Mouse (Mus musculus) MEL (cell line): Measurements from ENCODE around the gene Sap30. TPM values are rescaled to one million over a fixed set of nuclear protein-coding genes. Genes with fewer than 3 reads are reported as not detected.

ENCODE experiments used
- DNase-seq: peaks from one replicate; pipeline ENCODE4 v3.0.0; 2011; ENCODE audit warnings: low read depth, low spot score
- H3K27ac ChIP-seq: 2 replicates; pipeline ENCODE4 v1.5.1; 2012; ENCODE audit warnings: low read depth, mild to moderate bottlenecking, control low read depth, low read length, moderate library complexity; ENCODE audit not compliant: control insufficient read depth
- H3K27me3 ChIP-seq, 2 experiments: fragments of 150-350 bp in 1 of 2; sonication (generic) in 1 of 2; 2 replicates each; pipeline ENCODE4 v1.6.1; 2012; ENCODE audit warnings: low read length in 2 of 2, mild to moderate bottlenecking in 2 of 2, improper control_type of control experiment in 1 of 2, moderate library complexity in 1 of 2; ENCODE audit not compliant: insufficient read depth in 2 of 2, control insufficient read depth in 1 of 2
- H3K36me3 ChIP-seq, 2 experiments: 2 replicates each; pipeline ENCODE4 v1.6.1; 2012 to 2014; ENCODE audit warnings: low read length in 2 of 2, improper control_type of control experiment in 1 of 2, inconsistent platforms in 1 of 2, mild to moderate bottlenecking in 1 of 2; ENCODE audit not compliant: insufficient read depth in 2 of 2, control insufficient read depth in 1 of 2
- H3K4me1 ChIP-seq, 2 experiments: fragments of 150-350 bp in 1 of 2; sonication (generic) in 1 of 2; 2 replicates each; pipeline ENCODE4 v1.6.1; 2012; ENCODE audit warnings: low read length in 2 of 2, improper control_type of control experiment in 1 of 2, mild to moderate bottlenecking in 1 of 2; ENCODE audit not compliant: insufficient read depth in 2 of 2, control insufficient read depth in 1 of 2
- H3K4me3 ChIP-seq, 2 experiments: fragments of 150-350 bp in 1 of 2; sonication (generic) in 1 of 2; 2 replicates each; pipeline ENCODE4 v1.5.1; 2012; ENCODE audit warnings: low read depth in 2 of 2, low read length in 2 of 2, mild to moderate bottlenecking in 2 of 2, moderate library complexity in 2 of 2, control low read depth in 1 of 2, improper control_type of control experiment in 1 of 2; ENCODE audit not compliant: control insufficient read depth in 1 of 2, insufficient read depth in 1 of 2
- H3K79me2 ChIP-seq: 2 replicates; pipeline ENCODE4 v1.6.1; 2012; ENCODE audit warnings: mild to moderate bottlenecking, low read length, moderate library complexity; ENCODE audit not compliant: control insufficient read depth, poor library complexity, insufficient read depth
- H3K9ac ChIP-seq: 2 replicates; pipeline ENCODE4 v1.6.1; 2012; ENCODE audit warnings: low read depth, mild to moderate bottlenecking, control low read depth, low read length, moderate library complexity; ENCODE audit not compliant: control insufficient read depth, poor library complexity, severe bottlenecking
- H3K9me3 ChIP-seq: fragments of 150-350 bp; sonication (generic); replicated peaks from 2 replicates; pipeline ENCODE4 v1.6.1; 2012; ENCODE audit warnings: mild to moderate bottlenecking, low read length, improper control_type of control experiment, moderate library complexity; ENCODE audit not compliant: insufficient read depth
- CHD1 ChIP-seq: IDR thresholded peaks from 2 replicates; pipeline ENCODE4 v1.6.1; 2012; ENCODE audit warnings: low read depth, mild to moderate bottlenecking, inconsistent platforms, low read length, improper control_type of control experiment
- CHD2 ChIP-seq: IDR thresholded peaks from 2 replicates; pipeline ENCODE4 v1.6.1; 2011; ENCODE audit warnings: low read length, improper control_type of control experiment
- ETS1 ChIP-seq: IDR thresholded peaks from 2 replicates; pipeline ENCODE4 v1.6.1; 2012; ENCODE audit warnings: low read depth, mild to moderate bottlenecking, inconsistent platforms, low read length, improper control_type of control experiment, moderate library complexity
- GATA1 ChIP-seq: IDR thresholded peaks from 2 replicates; pipeline ENCODE4 v1.6.1; 2011; ENCODE audit warnings: low read depth, low read length, improper control_type of control experiment
- JUND ChIP-seq: IDR thresholded peaks from 2 replicates; pipeline ENCODE4 v1.6.1; 2011; ENCODE audit warnings: low read depth, mild to moderate bottlenecking, improper control_type of control experiment, low read length
- KAT2A ChIP-seq: conservative IDR thresholded peaks from 2 replicates; pipeline ENCODE4 v1.6.1; 2012; ENCODE audit warnings: low read depth, low read length, improper control_type of control experiment, inconsistent platforms
- MAZ ChIP-seq: IDR thresholded peaks from 2 replicates; pipeline ENCODE4 v1.6.1; 2012; ENCODE audit warnings: low read depth, mild to moderate bottlenecking, inconsistent platforms, low read length, improper control_type of control experiment
- MXI1 ChIP-seq: IDR thresholded peaks from 2 replicates; pipeline ENCODE4 v1.6.1; 2011; ENCODE audit warnings: mild to moderate bottlenecking, low read depth, low read length, improper control_type of control experiment
- MYB ChIP-seq: IDR thresholded peaks from 2 replicates; pipeline ENCODE4 v1.6.1; 2011; ENCODE audit warnings: mild to moderate bottlenecking, low read depth, low read length, improper control_type of control experiment
- MYC ChIP-seq: IDR thresholded peaks from 2 replicates; pipeline ENCODE4 v1.6.1; 2011; ENCODE audit warnings: low read depth, mild to moderate bottlenecking, low read length, improper control_type of control experiment, moderate library complexity
- NELFE ChIP-seq: IDR thresholded peaks from 2 replicates; pipeline ENCODE4 v1.6.1; 2011; ENCODE audit warnings: low read depth, low read length, improper control_type of control experiment
- NRF1 ChIP-seq: IDR thresholded peaks from 2 replicates; pipeline ENCODE4 v1.6.1; 2014; ENCODE audit warnings: low read depth, mild to moderate bottlenecking, inconsistent platforms, low read length, improper control_type of control experiment, moderate library complexity; ENCODE audit not compliant: poor library complexity, insufficient read depth, severe bottlenecking
- POLR2A ChIP-seq, 2 experiments: IDR thresholded peaks; 2 replicates each; pipeline ENCODE4 v1.6.1; 2011 to 2012; ENCODE audit warnings: low read length in 2 of 2, mild to moderate bottlenecking in 2 of 2, control low read depth in 1 of 2, improper control_type of control experiment in 1 of 2, low read depth in 1 of 2, moderate library complexity in 1 of 2; ENCODE audit not compliant: control insufficient read depth in 1 of 2, insufficient read depth in 1 of 2, poor library complexity in 1 of 2
- POLR2AphosphoS2 ChIP-seq: IDR thresholded peaks from 2 replicates; pipeline ENCODE4 v1.6.1; 2011; ENCODE audit warnings: low read length, improper control_type of control experiment
- POLR2AphosphoS5 ChIP-seq: IDR thresholded peaks from 2 replicates; pipeline ENCODE4 v1.6.1; 2012; ENCODE audit warnings: low read depth, borderline replicate concordance, mild to moderate bottlenecking, inconsistent platforms, low read length, moderate library complexity, mixed read lengths
- RAD21 ChIP-seq: IDR thresholded peaks from 2 replicates; pipeline ENCODE4 v1.6.1; 2011; ENCODE audit warnings: mild to moderate bottlenecking, low read depth, low read length, improper control_type of control experiment
- USF2 ChIP-seq, 2 experiments: IDR thresholded peaks; 2 replicates each; pipeline ENCODE4 v1.6.1; 2011 to 2012; ENCODE audit warnings: improper control_type of control experiment in 2 of 2, low read length in 2 of 2, borderline replicate concordance in 1 of 2, inconsistent platforms in 1 of 2, low read depth in 1 of 2, mild to moderate bottlenecking in 1 of 2; ENCODE audit not compliant: insufficient read depth in 1 of 2
- ZC3H11A ChIP-seq: IDR thresholded peaks from 2 replicates; pipeline ENCODE4 v1.6.1; 2012; ENCODE audit warnings: low read depth, mild to moderate bottlenecking, inconsistent platforms, low read length, improper control_type of control experiment
- ZMIZ1 ChIP-seq: IDR thresholded peaks from 2 replicates; pipeline ENCODE4 v1.6.1; 2012; ENCODE audit warnings: low read depth, mild to moderate bottlenecking, inconsistent platforms, low read length, improper control_type of control experiment, moderate library complexity
- ZNF384 ChIP-seq: IDR thresholded peaks from 2 replicates; pipeline ENCODE4 v1.6.1; 2012; ENCODE audit warnings: low read depth, mild to moderate bottlenecking, inconsistent platforms, low read length, improper control_type of control experiment
- polyA plus RNA-seq, 2 experiments: library from polyadenylated mRNA; stranded (reverse) in 1 of 2; unstranded in 1 of 2; fragments of >175 nt in 1 of 2; fragments of >200 nt in 1 of 2; gene quantifications; 2 replicates each; pipeline versions ENCODE4 v1.2.1 to v1.2.4; 2012; ENCODE audit warnings: low replicate concordance in 2 of 2, low read depth in 1 of 2; ENCODE audit not compliant: insufficient read length in 2 of 2, insufficient read depth in 1 of 2, missing spikeins in 1 of 2
- total RNA-seq: library from RNA; depleted of rRNA; stranded (reverse); fragments of 300-350 nt; gene quantifications from 2 replicates; pipeline ENCODE4 v1.2.3, GENCODE M21; 2012

The Sap30 gene
- total and polyA plus RNA-seq, 3 experiments = 34.2 to 64.0 TPM; not detected in 1

DNA sequence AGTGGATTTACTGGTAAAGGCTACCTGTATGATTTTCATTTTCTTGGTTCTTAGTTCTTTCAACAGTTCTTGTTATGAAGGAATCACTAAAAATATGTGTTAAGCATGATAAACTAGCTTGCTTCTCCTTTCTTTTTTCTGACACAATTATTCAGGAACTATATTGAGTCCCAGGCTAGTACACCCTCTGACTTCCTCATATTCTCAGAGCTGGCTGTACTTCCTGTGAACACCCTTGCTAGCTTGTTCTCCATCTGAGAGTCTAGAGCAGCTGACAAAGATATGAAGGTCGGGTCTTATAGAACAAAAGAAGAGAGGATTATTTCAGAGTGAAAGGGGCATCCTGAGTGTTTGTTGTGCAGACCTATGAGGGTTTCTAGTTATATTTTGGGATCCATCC is 24.8 kb downstream of the Sap30 start:
- TF ChIP-seq MAZ (no peak), GATA1 (0 out of 2 replicates have a peak, but pooled peaks have one; percentile 13), JUND (no peak)

DNA sequence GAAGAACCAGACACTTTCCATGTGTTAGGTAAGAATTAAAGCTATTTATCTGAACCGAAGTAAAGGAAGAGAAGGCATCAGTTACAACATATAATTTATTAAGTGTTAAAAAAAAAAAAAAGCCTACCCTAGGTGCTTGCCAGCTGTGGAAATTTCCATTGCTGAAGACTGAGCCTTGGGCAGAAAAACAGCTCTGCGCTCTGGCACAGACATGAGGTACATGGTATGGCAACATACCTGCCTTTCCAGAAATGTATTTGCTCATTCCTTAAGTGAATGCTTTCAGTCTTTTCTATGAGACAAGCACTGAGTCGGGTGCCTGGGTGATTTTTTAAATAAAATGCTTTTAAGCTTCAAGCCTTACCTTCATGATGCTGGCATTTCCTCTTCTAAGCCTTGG is 29.7 kb downstream of the Sap30 start:
- H3K4me3 ChIP-seq = no peak overlapping the region
- no peak for DNase-seq
- no peak for TF ChIP-seq MXI1
- no peak for TF ChIP-seq CHD1
- TF ChIP-seq ZC3H11A = no peak
- no peak for TF ChIP-seq NRF1
- no peak for TF ChIP-seq USF2 (IDR thresholded peaks at IDR 0.05; ENCODE audit: borderline replicate concordance in 1 of 2, insufficient read depth in 1 of 2, low read depth in 1 of 2, low read length in 2 of 2)
- no peak for TF ChIP-seq NELFE
- no peak for TF ChIP-seq POLR2AphosphoS5
- no peak for TF ChIP-seq CHD2
- TF ChIP-seq ZMIZ1 = no peak
- TF ChIP-seq KAT2A = no peak
- no peak for TF ChIP-seq RAD21
- no peak for TF ChIP-seq ZNF384
- TF ChIP-seq ETS1 = no peak
- TF ChIP-seq MYB = no peak
- TF ChIP-seq MYC = no peak
- TF ChIP-seq MAZ = no peak
- no peak for TF ChIP-seq POLR2AphosphoS2
- TF ChIP-seq POLR2A (IDR thresholded peaks at IDR 0.05; ENCODE audit: control insufficient read depth in 1 of 2, insufficient read depth in 1 of 2, low read depth in 1 of 2, low read length in 2 of 2, poor library complexity in 1 of 2) = no peak
- H3K4me1 ChIP-seq = no peaks in the 10 kb centered on the region
- H3K9ac ChIP-seq = no peak overlapping the region
- H3K27ac ChIP-seq = no peak overlapping the region
- no peaks in the 10 kb centered on the region for H3K9me3 ChIP-seq
- peaks cover 5 to 10% of the 10 kb centered on the region in 2 experiments for H3K27me3 ChIP-seq
- peaks cover 0 to 5% of the 10 kb centered on the region in 2 experiments; a peak in 2 of 4 replicates for H3K36me3 ChIP-seq
- no peaks in the 10 kb centered on the region for H3K79me2 ChIP-seq

More for the DNA sequence above, 24.8 kb downstream of the Sap30 start:
- no peaks in the 10 kb centered on the region for H3K4me1 ChIP-seq
- H3K79me2 ChIP-seq = no peaks in the 10 kb centered on the region
- peaks cover 0 to 1% of the 10 kb centered on the region in 2 experiments; a peak in 2 of 4 replicates for H3K27me3 ChIP-seq
- no peak overlapping the region for H3K9ac ChIP-seq
- DNase-seq = peak; percentile 77
- peaks cover 0 to 8% of the 10 kb centered on the region in 2 experiments; a peak in 2 of 4 replicates for H3K36me3 ChIP-seq
- H3K9me3 ChIP-seq = no peaks in the 10 kb centered on the region
- no peak overlapping the region for H3K4me3 ChIP-seq
- H3K27ac ChIP-seq = no peak overlapping the region
